Mouse (Mus musculus): ENCODE results near the gene Hoxa7. TPM values are rescaled to one million over a fixed set of nuclear protein-coding genes. Genes with fewer than 3 reads are reported as not detected.

The Hoxa7 gene
- polyA plus RNA-seq, 1 experiment = 0.10 TPM

GRCm38 (mm10) chr6:52205638-52206621 is 15.7 kb downstream of the Hoxa7 start:
- TF ChIP-seq POLR2A (IDR thresholded peaks at IDR 0.05; ENCODE audit: borderline replicate concordance, extremely low read depth, insufficient read depth, insufficient read length, poor library complexity, severe bottlenecking) (no peak), CTCF (IDR thresholded peaks at IDR 0.05; ENCODE audit: borderline replicate concordance, extremely low read depth, insufficient read depth, insufficient read length) (no peak)
- DNase-seq (ENCODE audit: low read depth) = no peak

- TF ChIP-seq CTCF (IDR thresholded peaks at IDR 0.05; ENCODE audit: borderline replicate concordance, extremely low read depth, insufficient read depth, insufficient read length) (no peak), POLR2A (IDR thresholded peaks at IDR 0.05; ENCODE audit: borderline replicate concordance, extremely low read depth, insufficient read depth, insufficient read length, poor library complexity, severe bottlenecking) (no peak)
- DNase-seq (ENCODE audit: low read depth) = no peak
These were observed 16.4 kb downstream of the Hoxa7 start for GRCm38 (mm10) chr6:52205221-52205620.

- TF ChIP-seq CTCF (IDR thresholded peaks at IDR 0.05; ENCODE audit: borderline replicate concordance, extremely low read depth, insufficient read depth, insufficient read length) = peak; percentile 71
- TF ChIP-seq POLR2A (IDR thresholded peaks at IDR 0.05; ENCODE audit: borderline replicate concordance, extremely low read depth, insufficient read depth, insufficient read length, poor library complexity, severe bottlenecking) = no peak
- no peak for DNase-seq (ENCODE audit: low read depth)
These were observed 17.5 kb downstream of the Hoxa7 start, which contains the start of gene Hoxa5 for GRCm38 (mm10) chr6:52204050-52204752. Hoxa5 (minus strand) TSS chr6:52204587.

- TF ChIP-seq CTCF (IDR thresholded peaks at IDR 0.05; ENCODE audit: borderline replicate concordance, extremely low read depth, insufficient read depth, insufficient read length) (no peak), POLR2A (IDR thresholded peaks at IDR 0.05; ENCODE audit: borderline replicate concordance, extremely low read depth, insufficient read depth, insufficient read length, poor library complexity, severe bottlenecking) (no peak)
- no peak for DNase-seq (ENCODE audit: low read depth)
These were observed 18.1 kb downstream of the Hoxa7 start for GRCm38 (mm10) chr6:52203371-52204049.

- no peak for DNase-seq (ENCODE audit: low read depth)
- TF ChIP-seq POLR2A (IDR thresholded peaks at IDR 0.05; ENCODE audit: borderline replicate concordance, extremely low read depth, insufficient read depth, insufficient read length, poor library complexity, severe bottlenecking) = no peak
- TF ChIP-seq CTCF (IDR thresholded peaks at IDR 0.05; ENCODE audit: borderline replicate concordance, extremely low read depth, insufficient read depth, insufficient read length) = no peak
These were observed 18.6 kb downstream of the Hoxa7 start for GRCm38 (mm10) chr6:52203121-52203370.

GRCm38 (mm10) chr6:52202362-52203120 is 19.1 kb downstream of the Hoxa7 start:
- no peak for DNase-seq (ENCODE audit: low read depth)
- TF ChIP-seq CTCF (IDR thresholded peaks at IDR 0.05; ENCODE audit: borderline replicate concordance, extremely low read depth, insufficient read depth, insufficient read length) (no peak), POLR2A (IDR thresholded peaks at IDR 0.05; ENCODE audit: borderline replicate concordance, extremely low read depth, insufficient read depth, insufficient read length, poor library complexity, severe bottlenecking) (no peak)

- DNase-seq (ENCODE audit: low read depth) = no peak
- TF ChIP-seq POLR2A (IDR thresholded peaks at IDR 0.05; ENCODE audit: borderline replicate concordance, extremely low read depth, insufficient read depth, insufficient read length, poor library complexity, severe bottlenecking) (no peak), CTCF (IDR thresholded peaks at IDR 0.05; ENCODE audit: borderline replicate concordance, extremely low read depth, insufficient read depth, insufficient read length) (no peak)
These were observed 20.4 kb downstream of the Hoxa7 start for GRCm38 (mm10) chr6:52201269-52201668.

- no peak for TF ChIP-seq CTCF (IDR thresholded peaks at IDR 0.05; ENCODE audit: borderline replicate concordance, extremely low read depth, insufficient read depth, insufficient read length)
- TF ChIP-seq POLR2A (IDR thresholded peaks at IDR 0.05; ENCODE audit: borderline replicate concordance, extremely low read depth, insufficient read depth, insufficient read length, poor library complexity, severe bottlenecking) = no peak
- no peak for DNase-seq (ENCODE audit: low read depth)
These were observed 20.9 kb downstream of the Hoxa7 start for GRCm38 (mm10) chr6:52200751-52201250.

GRCm38 (mm10) chr6:52200073-52200750 is 21.4 kb downstream of the Hoxa7 start:
- no peak for TF ChIP-seq CTCF (IDR thresholded peaks at IDR 0.05; ENCODE audit: borderline replicate concordance, extremely low read depth, insufficient read depth, insufficient read length)
- TF ChIP-seq POLR2A (IDR thresholded peaks at IDR 0.05; ENCODE audit: borderline replicate concordance, extremely low read depth, insufficient read depth, insufficient read length, poor library complexity, severe bottlenecking) = no peak
- no peak for DNase-seq (ENCODE audit: low read depth)

- TF ChIP-seq CTCF (IDR thresholded peaks at IDR 0.05; ENCODE audit: borderline replicate concordance, extremely low read depth, insufficient read depth, insufficient read length) (peak; percentile 54; the same call in 1 of the 2 replicates), POLR2A (IDR thresholded peaks at IDR 0.05; ENCODE audit: borderline replicate concordance, extremely low read depth, insufficient read depth, insufficient read length, poor library complexity, severe bottlenecking) (no peak)
- peak; percentile 77 for DNase-seq (ENCODE audit: low read depth)
These were observed 24.4 kb downstream of the Hoxa7 start for GRCm38 (mm10) chr6:52197271-52197670.
